Mouse (Mus musculus): ENCODE data around the gene Gapvd1. TPM values are rescaled to one million over a fixed set of nuclear protein-coding genes. Genes with fewer than 3 reads are reported as not detected.

The Gapvd1 gene
- polyA plus RNA-seq, 1 experiment from 2014 or later = 39.0 TPM

GRCm38 (mm10) chr2:34739684-34740391 lies 15.2 kb downstream of the Gapvd1 start:
- H3K4me3 ChIP-seq (ENCODE audit: low read depth, low read length) = no peak overlapping the region
- no peak overlapping the region; the same call in 1 of the 2 replicates for H3K9ac ChIP-seq (replicated peaks)
- DNase-seq (no peak), ATAC-seq (peak; percentile 91)
- H3K9me3 ChIP-seq (ENCODE audit: low read length) = no peaks in the 10 kb centered on the region
- H3K4me1 ChIP-seq (ENCODE audit: insufficient read depth) = peaks cover 54% of the 10 kb centered on the region
- TF ChIP-seq CTCF (IDR thresholded peaks at IDR 0.05; ENCODE audit: low read depth) = peak; percentile 22; the same call in 1 of the 2 replicates
- TF ChIP-seq EP300 (IDR thresholded peaks at IDR 0.05; ENCODE audit: low read depth) = peak; percentile 93
- peak overlapping the region; percentile 84 for H3K27ac ChIP-seq (ENCODE audit: low read depth)
- H3K27me3 ChIP-seq (ENCODE audit: insufficient read depth, low read length) = no peaks in the 10 kb centered on the region
- 0 out of 2 replicates have a peak, but pooled peaks cover 7% of the 10 kb centered on the region for H3K36me3 ChIP-seq (replicated peaks; ENCODE audit: insufficient read depth, low read length)
- peak overlapping the region; percentile 52 for H3K4me2 ChIP-seq (ENCODE audit: low read depth, low read length)
- 59% methylated on average over 1 of the region's 1 CpGs for WGBS (ENCODE audit: insufficient replicate concordance)

DNA sequence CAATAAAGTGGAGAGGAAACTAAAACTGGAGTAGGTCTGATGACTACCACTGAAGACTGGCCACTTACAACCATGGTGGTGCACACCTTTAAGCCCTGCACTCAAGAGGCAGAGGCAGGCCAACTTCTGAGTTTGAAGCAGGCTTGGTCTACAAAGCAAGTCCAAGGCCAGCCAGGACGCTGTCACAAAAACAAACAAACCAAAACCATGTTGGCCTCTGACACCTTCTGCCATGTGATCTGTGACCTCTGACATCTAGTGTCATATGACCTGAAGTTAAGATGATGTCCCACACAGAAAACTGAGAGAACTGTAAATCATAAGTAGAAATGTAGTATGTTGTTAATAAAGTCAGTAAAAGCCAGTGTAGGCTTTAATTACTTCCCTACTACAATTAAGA lies 17.1 kb downstream of the Gapvd1 start:
- 59% methylated on average over 1 of the region's 1 CpGs for WGBS (ENCODE audit: insufficient replicate concordance)
- Histone ChIP-seq H3K4me2 (ENCODE audit: low read depth, low read length) (no peak overlapping the region), H3K4me1 (ENCODE audit: insufficient read depth) (peaks cover 52% of the 10 kb centered on the region), H3K9me3 (ENCODE audit: low read length) (no peaks in the 10 kb centered on the region), H3K36me3 (replicated peaks; ENCODE audit: insufficient read depth, low read length) (peaks cover 3% of the 10 kb centered on the region; the same call in 1 of the 2 replicates), H3K27ac (ENCODE audit: low read depth) (0 out of 2 replicates have a peak overlapping the region, but pooled peaks have one; percentile 24), H3K4me3 (ENCODE audit: low read depth, low read length) (no peak overlapping the region), H3K27me3 (ENCODE audit: insufficient read depth, low read length) (no peaks in the 10 kb centered on the region), H3K9ac (replicated peaks) (no peak overlapping the region)
- ATAC-seq = no peak; the same call in 1 of the 2 replicates
- TF ChIP-seq EP300 (IDR thresholded peaks at IDR 0.05; ENCODE audit: low read depth) (no peak), CTCF (IDR thresholded peaks at IDR 0.05; ENCODE audit: low read depth) (no peak)
- no peak for DNase-seq

- Histone ChIP-seq H3K4me1 (ENCODE audit: insufficient read depth) (peaks cover 40% of the 10 kb centered on the region), H3K4me2 (ENCODE audit: low read depth, low read length) (no peak overlapping the region), H3K27me3 (ENCODE audit: insufficient read depth, low read length) (no peaks in the 10 kb centered on the region), H3K9ac (replicated peaks) (no peak overlapping the region), H3K9me3 (ENCODE audit: low read length) (no peaks in the 10 kb centered on the region), H3K36me3 (replicated peaks; ENCODE audit: insufficient read depth, low read length) (peaks cover 3% of the 10 kb centered on the region; the same call in 1 of the 2 replicates), H3K27ac (ENCODE audit: low read depth) (no peak overlapping the region), H3K4me3 (ENCODE audit: low read depth, low read length) (no peak overlapping the region)
- DNase-seq (no peak), ATAC-seq (no peak)
- WGBS (ENCODE audit: insufficient replicate concordance) = 97% methylated on average over 1 of the region's 1 CpGs
- TF ChIP-seq EP300 (IDR thresholded peaks at IDR 0.05; ENCODE audit: low read depth) (no peak), CTCF (IDR thresholded peaks at IDR 0.05; ENCODE audit: low read depth) (no peak)
Measured at GRCm38 (mm10) chr2:34736626-34737025, 18.4 kb downstream of the Gapvd1 start.

- no peak for ATAC-seq
- Histone ChIP-seq H3K4me1 (ENCODE audit: insufficient read depth) (no peaks in the 10 kb centered on the region), H3K27me3 (ENCODE audit: insufficient read depth, low read length) (no peaks in the 10 kb centered on the region), H3K9ac (replicated peaks) (no peak overlapping the region), H3K4me3 (ENCODE audit: low read depth, low read length) (no peak overlapping the region), H3K9me3 (ENCODE audit: low read length) (no peaks in the 10 kb centered on the region), H3K27ac (ENCODE audit: low read depth) (no peak overlapping the region), H3K4me2 (ENCODE audit: low read depth, low read length) (no peak overlapping the region), H3K36me3 (replicated peaks; ENCODE audit: insufficient read depth, low read length) (peaks cover 66% of the 10 kb centered on the region)
- TF ChIP-seq CTCF (IDR thresholded peaks at IDR 0.05; ENCODE audit: low read depth) = no peak
- TF ChIP-seq EP300 (IDR thresholded peaks at IDR 0.05; ENCODE audit: low read depth) = no peak
- DNase-seq = no peak
- 84% methylated on average over 8 of the region's 8 CpGs for WGBS (ENCODE audit: insufficient replicate concordance)
Measured at GRCm38 (mm10) chr2:34727045-34727728, 27.8 kb downstream of the Gapvd1 start.

GRCm38 (mm10) chr2:34725269-34725668 lies 29.8 kb downstream of the Gapvd1 start:
- Histone ChIP-seq H3K9me3 (ENCODE audit: low read length) (no peaks in the 10 kb centered on the region), H3K27me3 (ENCODE audit: insufficient read depth, low read length) (no peaks in the 10 kb centered on the region), H3K4me2 (ENCODE audit: low read depth, low read length) (no peak overlapping the region), H3K4me3 (ENCODE audit: low read depth, low read length) (no peak overlapping the region), H3K4me1 (ENCODE audit: insufficient read depth) (no peaks in the 10 kb centered on the region), H3K27ac (ENCODE audit: low read depth) (no peak overlapping the region), H3K9ac (replicated peaks) (no peak overlapping the region), H3K36me3 (replicated peaks; ENCODE audit: insufficient read depth, low read length) (peaks cover 79% of the 10 kb centered on the region)
- TF ChIP-seq CTCF (IDR thresholded peaks at IDR 0.05; ENCODE audit: low read depth) = no peak
- TF ChIP-seq EP300 (IDR thresholded peaks at IDR 0.05; ENCODE audit: low read depth) = no peak
- ATAC-seq (no peak), DNase-seq (no peak)
- 82% methylated on average over 5 of the region's 5 CpGs for WGBS (ENCODE audit: insufficient replicate concordance)

DNA sequence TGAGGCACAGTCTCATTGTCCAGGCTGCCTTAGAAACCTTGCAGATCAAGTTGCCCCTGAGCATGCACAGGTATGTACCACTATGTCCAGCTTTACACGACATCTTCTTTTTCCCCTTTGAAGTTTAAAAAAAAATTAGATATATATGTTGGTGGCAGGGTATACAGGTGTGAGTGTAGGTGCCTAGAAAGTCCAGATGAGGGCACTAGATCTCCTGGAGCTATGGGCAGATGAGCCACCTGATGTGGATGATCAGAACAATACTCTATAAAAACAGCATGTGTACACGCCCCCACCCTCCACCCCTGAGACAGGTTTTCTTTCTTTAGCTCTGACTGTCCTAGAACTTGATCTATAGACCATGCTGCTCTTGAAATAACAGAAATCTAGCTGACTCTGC lies 36.8 kb downstream of the Gapvd1 start:
- H3K36me3 ChIP-seq (replicated peaks; ENCODE audit: insufficient read depth, low read length) = peaks cover 78% of the 10 kb centered on the region
- H3K4me2 ChIP-seq (ENCODE audit: low read depth, low read length) = no peak overlapping the region
- H3K4me3 ChIP-seq (ENCODE audit: low read depth, low read length) = no peak overlapping the region
- no peaks in the 10 kb centered on the region for H3K9me3 ChIP-seq (ENCODE audit: low read length)
- DNase-seq = no peak
- H3K27ac ChIP-seq (ENCODE audit: low read depth) = no peak overlapping the region
- no peak for ATAC-seq
- H3K27me3 ChIP-seq (ENCODE audit: insufficient read depth, low read length) = no peaks in the 10 kb centered on the region
- H3K4me1 ChIP-seq (ENCODE audit: insufficient read depth) = no peaks in the 10 kb centered on the region
- H3K9ac ChIP-seq (replicated peaks) = no peak overlapping the region
- 78% methylated on average over 2 of the region's 2 CpGs for WGBS (ENCODE audit: insufficient replicate concordance)
- TF ChIP-seq CTCF (IDR thresholded peaks at IDR 0.05; ENCODE audit: low read depth) = peak; percentile 53
- no peak for TF ChIP-seq EP300 (IDR thresholded peaks at IDR 0.05; ENCODE audit: low read depth)

Data from liver, postnatal 0 days (tissue).